21 mouse cellular contexts compared by ENCODE assay signal in the genomic region with DNA sequence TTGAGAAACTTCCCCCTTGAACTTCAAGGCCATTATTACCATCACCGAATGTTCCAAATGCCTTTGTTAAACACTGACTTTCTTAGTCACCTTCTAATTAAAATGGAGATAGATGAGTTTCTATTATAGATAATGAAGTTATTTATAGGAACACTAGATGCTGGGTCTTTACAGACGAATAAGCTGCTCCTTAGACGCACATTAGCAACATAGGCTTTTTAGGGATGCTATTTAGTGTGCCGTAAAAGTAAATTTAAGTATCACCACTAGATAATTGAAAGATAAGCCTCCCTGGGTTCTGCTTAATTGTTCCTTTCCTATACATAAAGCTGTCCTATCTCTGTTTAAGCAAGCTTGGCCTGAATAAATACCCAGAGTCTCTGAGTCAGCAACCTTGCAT.
A peak's percentile ranks its signal among the peaks of the same experiment; 100 is the strongest.
DNase-seq lines count a peak whose midpoint lies in the region; ATAC-seq and TF ChIP-seq lines count a peak whose summit lies in the region.
"Had no signal": no experiment of that assay in that cellular context is flagged by ENCODE, and none has a peak within 500 bp of the region (broad histone marks: within the 10 kb centered on the region; RNA-seq: fewer than 3 reads in every experiment).

No protein-coding gene starts in this region.

- H3K27me3 ChIP-seq in neural tube, embryonic 13.5 days, result no peaks in the 10 kb centered on the region
- H3K27me3 ChIP-seq in neural tube, embryonic 14.5 days (ENCODE audit: control insufficient read depth, insufficient read depth, low read length), result no peaks in the 10 kb centered on the region
- no peaks in the 10 kb centered on the region for H3K27me3 ChIP-seq in neural tube, embryonic 15.5 days (replicated peaks)
- H3K27me3 ChIP-seq in hindbrain, embryonic 12.5 days, result no peaks in the 10 kb centered on the region
- H3K27me3 ChIP-seq: CH12.LX had no signal

- H3K36me3 ChIP-seq in neural tube, embryonic 13.5 days, result no peaks in the 10 kb centered on the region
- no peaks in the 10 kb centered on the region for H3K36me3 ChIP-seq in neural tube, embryonic 14.5 days (ENCODE audit: control insufficient read depth, insufficient read depth, low read length)
- H3K36me3 ChIP-seq in neural tube, embryonic 15.5 days, result no peaks in the 10 kb centered on the region
- no peaks in the 10 kb centered on the region for H3K36me3 ChIP-seq in hindbrain, embryonic 12.5 days
- H3K36me3 ChIP-seq: G1E had no signal

- H3K4me3 ChIP-seq in neural tube, embryonic 13.5 days, result no peak overlapping the region
- H3K4me3 ChIP-seq in neural tube, embryonic 14.5 days (ENCODE audit: low read depth, low read length), result no peak overlapping the region
- H3K4me3 ChIP-seq in neural tube, embryonic 15.5 days (replicated peaks), result no peak overlapping the region
- H3K4me3 ChIP-seq in olfactory bulb, adult 2 months (ENCODE audit: insufficient read depth, low read depth, low read length), result no peak overlapping the region
- H3K4me3 ChIP-seq in hindbrain, embryonic 12.5 days, result no peak overlapping the region

- no peaks in the 10 kb centered on the region; the same call in 1 of the 2 replicates for H3K9me3 ChIP-seq in neural tube, embryonic 13.5 days
- no peaks in the 10 kb centered on the region for H3K9me3 ChIP-seq in neural tube, embryonic 14.5 days (ENCODE audit: control insufficient read depth, low read length)
- no peaks in the 10 kb centered on the region for H3K9me3 ChIP-seq in neural tube, embryonic 15.5 days (replicated peaks)
- H3K9me3 ChIP-seq in hindbrain, embryonic 12.5 days (replicated peaks), result no peaks in the 10 kb centered on the region

- 0 out of 2 replicates have a peak, but pooled peaks cover 8% of the 10 kb centered on the region for H3K4me1 ChIP-seq in neural tube, embryonic 13.5 days (replicated peaks)
- no peaks in the 10 kb centered on the region for H3K4me1 ChIP-seq in neural tube, embryonic 14.5 days (ENCODE audit: control insufficient read depth, insufficient read depth, low read length)
- no peaks in the 10 kb centered on the region for H3K4me1 ChIP-seq in neural tube, embryonic 15.5 days
- H3K4me1 ChIP-seq in olfactory bulb, adult 2 months (ENCODE audit: control insufficient read depth, insufficient read depth, low read length), result peaks cover 13% of the 10 kb centered on the region
- H3K4me1 ChIP-seq in hindbrain, embryonic 12.5 days, result peaks cover 4% of the 10 kb centered on the region; the same call in 1 of the 2 replicates

- H3K9ac ChIP-seq in neural tube, embryonic 13.5 days, result no peak overlapping the region
- no peak overlapping the region for H3K9ac ChIP-seq in neural tube, embryonic 14.5 days (replicated peaks; ENCODE audit: low read depth, low read length)
- no peak overlapping the region for H3K9ac ChIP-seq in neural tube, embryonic 15.5 days (replicated peaks)
- no peak overlapping the region for H3K9ac ChIP-seq in hindbrain, embryonic 12.5 days

- 57% methylated on average over 4 of the region's 4 CpGs for WGBS in neural tube, embryonic 13.5 days
- 63% methylated on average over 4 of the region's 4 CpGs for WGBS in neural tube, embryonic 14.5 days
- 50% methylated on average over 4 of the region's 4 CpGs for WGBS in neural tube, embryonic 15.5 days
- WGBS in olfactory bulb, adult 2 months, result 32% methylated on average over 4 of the region's 4 CpGs
- 89% methylated on average over 4 of the region's 4 CpGs for WGBS in hindbrain, embryonic 12.5 days

- peak; percentile 50; the same call in 1 of the 2 replicates for ATAC-seq in neural tube, embryonic 13.5 days (ENCODE audit: low read depth)
- peak; percentile 51 for ATAC-seq in neural tube, embryonic 14.5 days (ENCODE audit: low read depth)
- no peak for ATAC-seq in neural tube, embryonic 15.5 days (ENCODE audit: low FRiP score)
- no peak for ATAC-seq in hindbrain, embryonic 12.5 days (ENCODE audit: low FRiP score)
- ATAC-seq: activated CD4-positive, CD25-positive, alpha-beta regulatory T cell, adult 4 months; CD4-positive, CD25-positive, alpha-beta regulatory T cell, adult 4 months; Patski had no signal

- no peak overlapping the region for H3K27ac ChIP-seq in neural tube, embryonic 13.5 days (replicated peaks)
- H3K27ac ChIP-seq in neural tube, embryonic 14.5 days (ENCODE audit: low read depth, low read length), result no peak overlapping the region
- no peak overlapping the region for H3K27ac ChIP-seq in neural tube, embryonic 15.5 days (replicated peaks)
- H3K27ac ChIP-seq in olfactory bulb, adult 2 months (ENCODE audit: insufficient read depth, low read depth, low read length), result peak overlapping the region; percentile 80
- H3K27ac ChIP-seq in hindbrain, embryonic 12.5 days, result no peak overlapping the region

- DNase-seq in neural tube, embryonic 10.5 days (ENCODE audit: extremely low spot score, low spot score), result no peak
- DNase-seq: adrenal gland, adult 2 months; adrenal gland, adult 8-10 months; adrenal gland, postnatal 10 days; adrenal gland, postnatal 14 days; adrenal gland, postnatal 25 days; adrenal gland, postnatal 36 days; B cell, adult 2 months; cerebellum, adult 11 months; cerebellum, adult 11-12 months; cerebellum, adult 18-20 months had no signal

- no peak for TF ChIP-seq CTCF in olfactory bulb, adult 2 months (IDR thresholded peaks at IDR 0.05; ENCODE audit: insufficient read depth, low read depth, low read length)

- H3K4me2 ChIP-seq in neural tube, embryonic 13.5 days, result no peak overlapping the region
- no peak overlapping the region for H3K4me2 ChIP-seq in neural tube, embryonic 14.5 days (ENCODE audit: low read depth, low read length)
- H3K4me2 ChIP-seq in neural tube, embryonic 15.5 days, result no peak overlapping the region
- no peak overlapping the region for H3K4me2 ChIP-seq in hindbrain, embryonic 12.5 days (replicated peaks)

- TF ChIP-seq POLR2A in olfactory bulb, adult 2 months (IDR thresholded peaks at IDR 0.05; ENCODE audit: insufficient read depth, low read depth, low read length), result no peak

Comparison
In these comparisons a context has a peak if more than half of its experiments do, and no peak if none do; other contexts are left out.
1. ATAC-seq: peak in neural tube, embryonic 13.5 days (single experiment) and neural tube, embryonic 14.5 days (single experiment); none in neural tube, embryonic 15.5 days (single experiment) and hindbrain, embryonic 12.5 days (single experiment).